Mouse (Mus musculus) cerebellum, adult 2 months (tissue): Measurements from ENCODE around the gene Lrp3.

Experiments
- CTCF ChIP-seq: fragments of 200-500 bp; IDR thresholded peaks from 2 replicates; pipeline ENCODE4 v1.5.1; 2011; ENCODE audit warnings: low read depth, mild to moderate bottlenecking, control low read depth, low read length, moderate library complexity, borderline replicate concordance; ENCODE audit not compliant: insufficient read depth
- POLR2A ChIP-seq: fragments of 200-500 bp; IDR thresholded peaks from 2 replicates; pipeline ENCODE4 v1.6.1; 2011; ENCODE audit warnings: low read length, control low read depth, borderline replicate concordance; ENCODE audit not compliant: insufficient read depth

GRCm38 (mm10) chr7:35258294-35258693 is 43.0 kb upstream of the Lrp3 start:
- TF ChIP-seq CTCF (no peak), POLR2A (no peak)
